Mouse (Mus musculus) C2C12 (cell line): ENCODE measurements around the gene 4930558K02Rik. TPM values are rescaled to one million over a fixed set of nuclear protein-coding genes. Genes with fewer than 3 reads are reported as not detected.

Experiments used
- H3K27me3 ChIP-seq: one replicate; pipeline ENCODE4 v1.6.1; 2011; ENCODE audit not compliant: control insufficient read depth, insufficient read depth, insufficient read length
- H3K36me3 ChIP-seq: one replicate; pipeline ENCODE4 v1.6.1; 2011; ENCODE audit not compliant: control insufficient read depth, insufficient read depth
- H3K4me3 ChIP-seq: one replicate; pipeline ENCODE4 v1.5.1; 2011; ENCODE audit warnings: mild to moderate bottlenecking, control low read depth; ENCODE audit not compliant: poor library complexity, insufficient read depth, severe bottlenecking
- H3K79me2 ChIP-seq: one replicate; pipeline ENCODE4 v1.6.1; 2011; ENCODE audit not compliant: control insufficient read depth, insufficient read depth
- H3K79me3 ChIP-seq: one replicate; pipeline ENCODE4 v1.6.1; 2011; ENCODE audit warnings: low read depth, control low read depth
- H3ac ChIP-seq: one replicate; pipeline ENCODE3; 2011; ENCODE audit warnings: low read depth; ENCODE audit not compliant: control insufficient read depth, insufficient read length
- CEBPB ChIP-seq: IDR thresholded peaks from one replicate; pipeline ENCODE4 v1.6.1; 2011; ENCODE audit warnings: low read depth, mild to moderate bottlenecking, control low read depth, moderate library complexity
- CTCF ChIP-seq: IDR thresholded peaks from one replicate; pipeline ENCODE4 v1.5.1; 2011; ENCODE audit not compliant: control insufficient read depth, insufficient read depth, insufficient read length
- FOSL1 ChIP-seq: IDR thresholded peaks from one replicate; pipeline ENCODE4 v1.8.0; 2011; ENCODE audit warnings: mild to moderate bottlenecking, low read length; ENCODE audit not compliant: poor library complexity, insufficient read depth, severe bottlenecking
- MAX ChIP-seq: IDR thresholded peaks from one replicate; pipeline ENCODE4 v1.6.1; 2011; ENCODE audit warnings: mild to moderate bottlenecking, control low read depth
- MYOD1 ChIP-seq: IDR thresholded peaks from one replicate; pipeline ENCODE4 v1.6.1; 2011; ENCODE audit warnings: low read depth; ENCODE audit not compliant: control insufficient read depth, insufficient read length
- MYOG ChIP-seq: IDR thresholded peaks from one replicate; pipeline ENCODE4 v1.6.1; 2011; ENCODE audit not compliant: control insufficient read depth, insufficient read length; ENCODE audit errors: extremely low read depth
- USF1 ChIP-seq: IDR thresholded peaks from one replicate; pipeline ENCODE4 v1.6.1; 2011; ENCODE audit warnings: low read depth, mild to moderate bottlenecking, control low read depth, moderate library complexity
- polyA plus RNA-seq: library from polyadenylated mRNA; unstranded; fragments of >200 nt; fragmentation: generic; extraction: Trizol; gene quantifications from one replicate; pipeline ENCODE4 v1.2.1, GENCODE M21; 2012; ENCODE audit warnings: missing spikeins

Gene 4930558K02Rik
- polyA plus RNA-seq, 1 experiment, result not detected

GRCm38 (mm10) chr1:161962465-161963377 is 16.7 kb downstream of the 4930558K02Rik start:
- Histone ChIP-seq H3ac (no peak overlapping the region), H3K79me2 (no peaks in the 10 kb centered on the region), H3K79me3 (no peaks in the 10 kb centered on the region), H3K4me3 (no peak overlapping the region), H3K36me3 (no peaks in the 10 kb centered on the region), H3K27me3 (peaks cover 28% of the 10 kb centered on the region)
- no peak for TF ChIP-seq CEBPB
- TF ChIP-seq USF1, result no peak
- no peak for TF ChIP-seq CTCF
- no peak for TF ChIP-seq MYOD1
- no peak for TF ChIP-seq FOSL1
- no peak for TF ChIP-seq MYOG
- TF ChIP-seq MAX, result no peak

DNA sequence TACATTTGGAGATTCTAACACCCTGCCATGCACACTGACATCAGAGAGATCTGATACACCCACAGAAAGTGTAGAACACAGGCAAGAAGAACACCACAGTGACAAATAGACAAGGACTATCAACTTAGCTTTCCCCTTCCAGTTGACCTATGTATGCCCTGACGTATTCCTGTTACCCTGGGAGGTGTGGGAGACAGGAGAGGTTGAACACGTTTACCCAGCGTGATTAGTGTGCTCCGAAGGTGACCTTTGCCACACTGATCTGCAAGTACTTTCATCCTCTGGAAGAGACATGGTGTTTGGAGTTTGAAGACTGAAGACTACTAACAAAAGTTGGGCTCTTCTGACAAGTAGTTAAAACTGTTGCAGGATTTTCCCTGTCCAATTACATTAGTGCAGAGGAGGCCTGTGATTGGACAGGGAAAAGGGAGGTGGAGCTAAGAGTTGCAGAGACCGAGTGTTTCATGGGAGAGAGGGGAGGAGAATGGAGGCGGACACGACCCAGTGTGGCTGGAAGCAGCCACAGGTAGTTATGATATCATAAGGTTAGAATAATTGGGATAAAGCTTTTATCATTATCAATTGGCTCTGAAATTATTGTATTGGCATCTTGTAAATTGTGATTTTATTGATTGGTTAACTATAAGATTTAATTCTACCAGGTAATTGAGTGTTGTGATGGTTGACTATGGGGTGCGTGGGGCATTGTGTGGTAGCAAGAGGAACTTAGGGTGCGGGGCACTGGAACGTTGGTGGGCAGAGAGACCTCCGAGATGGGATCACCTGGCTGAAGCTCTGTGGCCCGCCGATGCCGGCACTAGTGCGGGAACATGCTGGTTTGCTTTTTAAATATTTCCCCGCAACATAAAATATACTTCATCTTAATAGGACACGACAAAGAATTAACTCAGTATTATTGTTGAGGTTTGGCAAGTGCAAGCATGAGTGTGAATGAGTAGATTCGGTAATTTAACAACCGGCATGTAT is 21.2 kb downstream of the 4930558K02Rik start:
- H3K36me3 ChIP-seq, result no peaks in the 10 kb centered on the region
- H3ac ChIP-seq, result no peak overlapping the region
- no peak overlapping the region for H3K4me3 ChIP-seq
- H3K79me3 ChIP-seq, result no peaks in the 10 kb centered on the region
- TF ChIP-seq CEBPB, result no peak
- TF ChIP-seq USF1, result no peak
- H3K27me3 ChIP-seq, result peaks cover 22% of the 10 kb centered on the region
- H3K79me2 ChIP-seq, result no peaks in the 10 kb centered on the region

- H3K36me3 ChIP-seq, result no peaks in the 10 kb centered on the region
- TF ChIP-seq CTCF (no peak), MYOD1 (no peak), FOSL1 (no peak), USF1 (no peak), MYOG (no peak), MAX (no peak), CEBPB (no peak)
Observed at GRCm38 (mm10) chr1:161955846-161956245, 23.6 kb downstream of the 4930558K02Rik start.

DNA sequence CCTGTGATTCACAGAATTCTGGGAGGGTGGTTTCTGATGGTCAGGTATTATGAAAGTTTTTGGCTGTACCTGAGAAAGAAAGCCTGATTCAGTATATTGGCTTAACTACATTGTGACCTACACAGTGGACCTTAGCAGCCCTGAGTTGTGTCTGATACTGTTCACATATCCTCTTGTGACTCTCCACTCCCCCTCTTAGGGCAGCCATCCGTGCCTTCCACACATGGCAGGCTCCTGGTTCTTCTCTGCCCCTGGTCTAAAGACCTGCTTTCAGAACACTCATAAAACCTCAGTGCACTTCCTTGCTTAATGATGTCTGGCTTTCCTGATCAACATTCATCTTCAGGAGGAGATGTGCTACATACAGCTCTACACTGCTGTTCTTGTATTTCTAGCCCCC is 26.8 kb downstream of the 4930558K02Rik start:
- no peak overlapping the region for H3ac ChIP-seq
- H3K79me2 ChIP-seq, result no peaks in the 10 kb centered on the region
- H3K27me3 ChIP-seq, result peaks cover 9% of the 10 kb centered on the region
- no peak overlapping the region for H3K4me3 ChIP-seq
- H3K36me3 ChIP-seq, result no peaks in the 10 kb centered on the region
- no peaks in the 10 kb centered on the region for H3K79me3 ChIP-seq
- TF ChIP-seq MYOG, result no peak
- TF ChIP-seq MYOD1, result no peak
- TF ChIP-seq USF1, result no peak
- TF ChIP-seq MAX, result no peak
- TF ChIP-seq CEBPB, result no peak
- TF ChIP-seq CTCF, result no peak
- TF ChIP-seq FOSL1, result no peak

More at GRCm38 (mm10) chr1:161955846-161956245, 23.6 kb downstream of the 4930558K02Rik start:
- H3K4me3 ChIP-seq, result no peak overlapping the region
- no peaks in the 10 kb centered on the region for H3K79me2 ChIP-seq
- H3K79me3 ChIP-seq, result no peaks in the 10 kb centered on the region
- peaks cover 22% of the 10 kb centered on the region for H3K27me3 ChIP-seq
- H3ac ChIP-seq, result no peak overlapping the region

- TF ChIP-seq USF1 (no peak), MYOD1 (no peak), CTCF (no peak), FOSL1 (no peak), MAX (no peak), CEBPB (no peak), MYOG (no peak)
- peaks cover 4% of the 10 kb centered on the region for H3K27me3 ChIP-seq
- H3K79me2 ChIP-seq, result no peaks in the 10 kb centered on the region
- H3K36me3 ChIP-seq, result no peaks in the 10 kb centered on the region
- no peak overlapping the region for H3K4me3 ChIP-seq
- no peak overlapping the region for H3ac ChIP-seq
- no peaks in the 10 kb centered on the region for H3K79me3 ChIP-seq
Observed at GRCm38 (mm10) chr1:161951009-161951779, 28.2 kb downstream of the 4930558K02Rik start.
